In genomic region chr11:70942596-70942995, GRCm38 (mm10) we compare ENCODE assay signal across 25 mouse cellular contexts. TPM values are rescaled to one million over a fixed set of nuclear protein-coding genes. Genes with fewer than 3 reads are reported as not detected.
A peak's percentile ranks its signal among the peaks of the same experiment; 100 is the strongest.
DNase-seq lines count a peak whose midpoint lies in the region; ATAC-seq and TF ChIP-seq lines count a peak whose summit lies in the region.
"Had no signal": no experiment of that assay in that cellular context is flagged by ENCODE, and none has a peak within 500 bp of the region (broad histone marks: within the 10 kb centered on the region; RNA-seq: fewer than 3 reads in every experiment).

No protein-coding gene starts in this region.

- no peaks in the 10 kb centered on the region for H3K9me3 ChIP-seq in ES-Bruce4 (replicated peaks; ENCODE audit: control insufficient read depth, insufficient read depth, low read length, poor library complexity, severe bottlenecking)
- no peaks in the 10 kb centered on the region for H3K9me3 ChIP-seq in forebrain, embryonic 13.5 days (replicated peaks)
- H3K9me3 ChIP-seq: liver, embryonic 15.5 days; midbrain, embryonic 12.5 days; neural tube, embryonic 13.5 days; stomach, embryonic 15.5 days had no signal

- no peak overlapping the region for H3K4me3 ChIP-seq in left cerebral cortex, adult 2 months
- H3K4me3 ChIP-seq in ES-Bruce4 (ENCODE audit: low read depth, low read length), result no peak overlapping the region
- no peak overlapping the region for H3K4me3 ChIP-seq in forebrain, embryonic 13.5 days
- H3K4me3 ChIP-seq: liver, embryonic 15.5 days; midbrain, embryonic 12.5 days; neural tube, embryonic 13.5 days; stomach, embryonic 15.5 days had no signal

- no peak overlapping the region for H3K4me2 ChIP-seq in forebrain, embryonic 13.5 days
- H3K4me2 ChIP-seq: heart, embryonic 11.5 days; liver, embryonic 15.5 days; midbrain, embryonic 12.5 days; neural tube, embryonic 13.5 days; stomach, embryonic 15.5 days had no signal

- no peaks in the 10 kb centered on the region for H3K27me3 ChIP-seq in ES-Bruce4 (ENCODE audit: control insufficient read depth, insufficient read depth, low read length, poor library complexity, severe bottlenecking)
- no peaks in the 10 kb centered on the region for H3K27me3 ChIP-seq in forebrain, embryonic 13.5 days
- H3K27me3 ChIP-seq: liver, embryonic 15.5 days; midbrain, embryonic 12.5 days; neural tube, embryonic 13.5 days; stomach, embryonic 15.5 days had no signal

- intact Hi-C loops in left cerebral cortex, adult 2 months (cut with DNase I), result no loop called here

- peaks cover 69% of the 10 kb centered on the region for H3K36me3 ChIP-seq in ES-Bruce4 (ENCODE audit: control insufficient read depth, insufficient read depth, low read length, poor library complexity, severe bottlenecking)
- peaks cover 94% of the 10 kb centered on the region for H3K36me3 ChIP-seq in forebrain, embryonic 13.5 days (ENCODE audit: poor library complexity, severe bottlenecking)

- peak; percentile 31 for TF ChIP-seq CTCF in left cerebral cortex, adult 2 months (IDR thresholded peaks at IDR 0.05)
- peak; percentile 65 for TF ChIP-seq CTCF in ES-Bruce4 (IDR thresholded peaks at IDR 0.05; ENCODE audit: low read depth, low read length)

- no peak for TF ChIP-seq POLR2A in ES-Bruce4 (IDR thresholded peaks at IDR 0.05; ENCODE audit: insufficient read depth, low read length)

- TF ChIP-seq EP300 in ES-Bruce4 (IDR thresholded peaks at IDR 0.05; ENCODE audit: insufficient read depth, low read depth, low read length), result no peak

- H3K4me1 ChIP-seq in ES-Bruce4 (ENCODE audit: control insufficient read depth, insufficient read depth, low read length), result no peaks in the 10 kb centered on the region
- H3K4me1 ChIP-seq in forebrain, embryonic 13.5 days, result no peaks in the 10 kb centered on the region
- H3K4me1 ChIP-seq: liver, embryonic 15.5 days; midbrain, embryonic 12.5 days; neural tube, embryonic 13.5 days; stomach, embryonic 15.5 days had no signal

- no peak overlapping the region for H3K9ac ChIP-seq in ES-Bruce4 (ENCODE audit: low read depth, poor library complexity, severe bottlenecking)
- no peak overlapping the region for H3K9ac ChIP-seq in forebrain, embryonic 13.5 days
- H3K9ac ChIP-seq: liver, embryonic 15.5 days; midbrain, embryonic 12.5 days; neural tube, embryonic 13.5 days; stomach, embryonic 15.5 days had no signal

- 93% methylated on average over 1 of the region's 1 CpGs for WGBS in forebrain, embryonic 13.5 days

- no peak for DNase-seq in frontal cortex, postnatal 10 days (ENCODE audit: low spot score in 2 of 2)
- no peak for DNase-seq in left cerebral cortex, adult 2 months (ENCODE audit: extremely low spot score in 1 of 2, low spot score in 2 of 2)
- DNase-seq in left cerebral cortex, adult 18-20 months (ENCODE audit: low spot score in 2 of 2), result no peak
- peak; percentile 30 for DNase-seq in brain, adult 2 months (ENCODE audit: low read depth, low spot score)
- DNase-seq: adrenal gland, adult 8-10 months; cerebellum, adult 2 months; cerebellum, postnatal 25 days; gastrocnemius, postnatal 14 days; heart, adult 11 months; kidney, adult 11 months; kidney, postnatal 14 days; right cerebral cortex, postnatal 25 days; thymus, adult 18-20 months; thymus, postnatal 36 days had no signal

- H3K27ac ChIP-seq in left cerebral cortex, adult 2 months, result no peak overlapping the region
- H3K27ac ChIP-seq in ES-Bruce4 (ENCODE audit: insufficient read depth, low read length), result no peak overlapping the region
- no peak overlapping the region for H3K27ac ChIP-seq in forebrain, embryonic 13.5 days
- H3K27ac ChIP-seq: liver, embryonic 15.5 days; midbrain, embryonic 12.5 days; neural tube, embryonic 13.5 days; stomach, embryonic 15.5 days had no signal

- peak; percentile 53; the same call in 1 of the 2 replicates for ATAC-seq in frontal cortex, adult (ENCODE audit: low TSS enrichment)
- no peak for ATAC-seq in forebrain, embryonic 13.5 days
- ATAC-seq: activated CD4-positive, CD25-positive, alpha-beta regulatory T cell, adult 4 months; forebrain, embryonic 14.5 days; hindbrain, embryonic 16.5 days had no signal

RNA-seq across cellular contexts. Expression of gene Nup88, which starts 27.2 kb away (rescaled TPM):
- 10 to 100 TPM; 53.2 to 55.8 TPM for total RNA-seq in left cerebral cortex, adult 2 months (2021)
- total RNA-seq in left cerebral cortex, adult 18-20 months (2021), result 10 to 100 TPM; 52.0 to 52.5 TPM
- polyA plus RNA-seq in ES-Bruce4 (2011; ENCODE audit: insufficient read depth, insufficient read length, low read depth, missing spikeins), result 219 and 227 TPM in 2 replicates
- polyA plus RNA-seq in forebrain, embryonic 13.5 days (2015; fragmentation: Nextera tagmentation; extraction: Ambion mirVana), result 153 and 162 TPM in 2 replicates

RNA-seq across cellular contexts. Expression of gene Rpain, which starts 27.4 kb away (rescaled TPM):
- total RNA-seq in left cerebral cortex, adult 2 months (2021), result 10 to 100 TPM; 34.0 to 40.5 TPM
- 10 to 100 TPM; 39.6 to 42.2 TPM for total RNA-seq in left cerebral cortex, adult 18-20 months (2021)
- 49.5 TPM in 2 replicates for polyA plus RNA-seq in ES-Bruce4 (2011; ENCODE audit: insufficient read depth, insufficient read length, low read depth, missing spikeins)
- polyA plus RNA-seq in forebrain, embryonic 13.5 days (2015; fragmentation: Nextera tagmentation; extraction: Ambion mirVana), result 92.5 and 96.0 TPM in 2 replicates

RNA-seq across cellular contexts. Expression of gene C1qbp, which starts 40.2 kb away (rescaled TPM):
- total RNA-seq in left cerebral cortex, adult 2 months (2021), result 10 to 100 TPM; 83.8 to 93.9 TPM
- 10 to 100 TPM; 96.4 to 97.1 TPM for total RNA-seq in left cerebral cortex, adult 18-20 months (2021)
- polyA plus RNA-seq in ES-Bruce4 (2011; ENCODE audit: insufficient read depth, insufficient read length, low read depth, missing spikeins), result 398 and 407 TPM in 2 replicates
- 229 and 242 TPM in 2 replicates for polyA plus RNA-seq in forebrain, embryonic 13.5 days (2015; fragmentation: Nextera tagmentation; extraction: Ambion mirVana)
